Mouse (Mus musculus): ENCODE measurements around the gene Ubac2.

DNA sequence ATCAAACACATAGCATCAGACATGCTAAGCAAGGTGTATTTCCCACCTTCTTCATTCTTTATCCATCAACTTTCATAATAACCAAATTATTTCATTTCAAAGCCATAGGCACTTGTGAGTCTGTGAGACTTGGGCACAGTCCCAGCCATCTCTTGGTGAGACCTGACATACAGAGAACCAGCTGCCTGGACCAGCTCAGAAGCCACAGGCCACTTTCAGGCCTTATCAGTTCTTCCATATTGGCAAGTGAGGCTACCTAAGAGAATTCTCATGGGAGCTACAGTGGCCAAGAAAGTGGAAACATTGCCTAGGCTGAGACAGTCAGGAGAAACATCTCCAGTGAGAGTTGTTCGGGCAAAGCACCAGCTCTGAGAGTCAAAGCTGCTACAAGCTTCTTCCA is 144.6 kb downstream of the Ubac2 start:
- TF ChIP-seq CTCF (IDR thresholded peaks at IDR 0.05) (no peak), EP300 (IDR thresholded peaks at IDR 0.05) (no peak)

Measured in lung, postnatal 0 days (tissue).